Mouse (Mus musculus) heart, postnatal 4 days (tissue): Measurements from ENCODE around the gene Hspa12b. TPM values are rescaled to one million over a fixed set of nuclear protein-coding genes. Genes with fewer than 3 reads are reported as not detected.
A peak's percentile ranks its signal among the peaks of the same experiment; 100 is the strongest.

Experiments
- DNase-seq: peaks from one replicate; pipeline ENCODE4 v3.0.0; 2021
- total RNA-seq, 2 experiments: library from RNA; stranded (reverse); gene quantifications; 2 replicates each; pipeline ENCODE4 v1.2.3; 2021

Hspa12b gene
- 10 to 100 TPM; 40.3 to 40.6 TPM for total RNA-seq

- DNase-seq: peak; percentile 79
These were observed at the start of gene Hspa12b for GRCm38 (mm10) chr2:131127161-131127730. Hspa12b (plus strand) TSS chr2:131127280.

DNA sequence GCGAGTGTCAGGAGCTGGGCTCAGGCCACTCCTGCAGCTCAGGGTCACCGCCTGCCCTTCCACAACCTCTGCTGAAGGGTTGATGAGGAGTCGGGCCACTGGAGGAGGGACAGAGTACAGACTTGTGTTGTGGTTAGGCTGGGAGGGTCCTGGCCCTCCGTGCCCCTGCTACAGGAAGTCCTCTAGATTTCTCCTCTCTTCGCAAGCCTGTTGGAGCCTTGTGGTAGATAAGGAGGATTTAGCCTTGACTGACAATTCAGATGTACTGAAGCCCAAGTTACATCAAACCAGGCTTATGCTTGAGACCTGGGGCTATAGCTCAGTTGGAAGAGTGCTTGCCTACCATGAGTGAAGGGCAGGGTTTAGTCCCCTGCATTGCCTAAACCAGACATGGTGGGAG, 46.6 kb upstream of the Hspa12b start:
- DNase-seq: no peak

DNA sequence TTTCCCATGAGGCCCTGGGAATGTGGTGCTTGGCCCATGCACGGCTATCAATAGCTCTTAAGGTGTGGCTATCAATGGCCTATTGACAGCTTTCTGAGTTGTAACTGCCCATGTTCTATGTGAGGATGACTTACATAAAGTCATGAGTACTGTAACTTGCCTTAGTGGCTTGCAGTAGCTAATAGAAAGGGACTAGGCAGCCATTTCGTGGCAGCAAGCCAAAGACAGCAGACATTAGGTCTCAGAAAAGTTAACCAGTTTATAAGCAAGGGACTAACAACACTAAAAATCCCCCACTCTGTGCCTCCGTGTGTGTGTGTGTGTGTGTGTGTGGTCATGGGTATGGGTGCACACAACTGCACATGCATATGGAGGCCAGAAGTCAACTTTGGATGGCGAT, 42.9 kb upstream of the Hspa12b start:
- DNase-seq: no peak

DNA sequence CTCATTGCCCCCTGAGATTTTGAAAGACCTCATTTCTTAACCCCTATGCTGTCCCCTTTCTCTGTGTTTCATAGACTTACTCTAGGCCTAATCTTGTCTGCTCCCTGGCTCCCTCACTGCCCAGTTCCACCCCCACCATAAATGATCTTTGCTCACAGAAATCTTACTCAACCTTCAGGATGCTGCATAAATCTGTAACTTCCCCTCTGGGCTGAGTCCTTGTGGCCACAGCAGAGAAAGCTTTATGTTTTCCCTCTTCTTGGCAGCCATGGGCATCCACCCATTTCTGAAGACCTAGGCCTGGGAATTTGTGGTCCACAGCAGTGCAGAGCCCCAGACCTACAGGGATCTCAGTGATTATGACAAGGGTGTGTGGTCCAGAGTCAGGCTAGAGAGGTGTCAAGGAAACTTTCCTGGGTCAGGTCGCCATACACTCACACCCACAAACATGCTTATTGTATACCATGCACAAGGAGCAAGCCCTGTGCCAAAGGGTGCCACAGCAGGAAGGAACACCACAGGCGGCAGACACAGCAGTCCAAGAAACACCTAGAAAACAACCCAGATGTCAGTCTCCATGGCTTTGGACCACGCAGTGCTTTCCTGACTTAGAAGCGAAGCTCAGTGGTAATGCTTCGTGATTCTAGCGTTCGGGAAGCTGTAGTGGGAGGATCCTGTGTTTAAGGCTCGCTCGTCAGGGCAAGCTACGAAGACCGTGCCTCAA, 40.3 kb upstream of the Hspa12b start, which contains the start of gene Siglec1:
TSS of gene Siglec1 (minus strand) at position 99 of the 724 bp plus-strand sequence.
- DNase-seq: no peak

DNA sequence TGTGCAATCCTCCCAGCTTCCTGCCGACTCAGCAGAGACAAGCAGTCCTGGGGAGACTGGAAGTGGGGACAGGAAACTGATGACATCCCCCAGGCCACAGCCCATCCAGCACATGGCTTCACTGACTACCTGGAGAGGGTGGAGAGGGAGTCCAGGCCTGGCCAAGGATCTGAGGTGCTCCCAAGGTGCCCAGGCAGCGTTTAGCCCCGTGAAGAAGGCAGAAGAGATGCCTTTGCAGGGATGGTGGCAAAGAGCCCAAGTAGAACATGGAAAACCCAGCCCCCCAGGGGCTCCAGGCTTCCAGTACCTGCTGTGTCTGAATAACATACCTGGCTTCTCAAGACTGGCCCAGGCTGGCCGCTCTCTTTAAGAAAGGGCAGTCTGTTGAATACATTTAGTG, 38.5 kb upstream of the Hspa12b start:
- DNase-seq: no peak

GRCm38 (mm10) chr2:131089634-131090033, 37.4 kb upstream of the Hspa12b start:
- no peak for DNase-seq

GRCm38 (mm10) chr2:131090852-131091251, 36.2 kb upstream of the Hspa12b start:
- DNase-seq: no peak

DNA sequence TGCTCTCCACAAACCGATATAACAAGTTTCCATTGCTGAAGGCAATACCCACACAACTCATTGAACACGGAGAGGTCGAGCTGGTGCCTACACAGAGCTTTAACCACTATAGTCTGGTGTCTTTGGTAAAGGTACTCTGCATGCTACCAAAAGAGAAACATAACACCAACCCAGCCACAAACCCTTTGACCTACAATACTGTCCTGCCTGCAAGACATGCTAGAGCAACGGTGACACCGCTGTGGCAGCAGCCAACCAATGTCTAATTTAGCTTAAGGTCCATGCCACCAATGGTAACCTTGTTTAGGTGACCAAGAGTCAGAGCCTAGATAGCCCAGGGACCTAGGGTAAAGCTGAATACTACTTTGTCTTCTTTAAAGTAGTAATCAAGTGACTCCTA, 33.5 kb upstream of the Hspa12b start:
- DNase-seq: peak; percentile 3

DNA sequence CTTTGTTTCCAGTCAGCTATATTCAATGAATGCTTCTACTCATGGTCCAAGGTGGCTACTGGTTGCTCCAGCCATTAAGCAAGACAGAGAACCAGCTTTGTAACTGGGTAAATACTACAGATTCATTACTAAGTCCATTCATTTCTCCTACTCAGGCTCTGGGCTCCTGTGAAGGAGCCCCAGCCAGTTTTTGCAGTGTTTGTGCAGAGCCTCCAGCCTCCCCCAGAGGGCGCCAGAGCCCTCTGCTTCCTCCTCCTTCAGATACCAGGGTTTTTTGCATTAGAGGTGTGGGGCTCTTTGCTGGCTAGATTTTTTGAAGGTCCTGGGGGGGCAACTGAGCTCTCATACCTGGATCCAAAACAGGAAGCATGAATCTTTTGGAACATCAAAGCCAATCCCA, 32.3 kb upstream of the Hspa12b start:
- DNase-seq: peak; percentile 85

DNA sequence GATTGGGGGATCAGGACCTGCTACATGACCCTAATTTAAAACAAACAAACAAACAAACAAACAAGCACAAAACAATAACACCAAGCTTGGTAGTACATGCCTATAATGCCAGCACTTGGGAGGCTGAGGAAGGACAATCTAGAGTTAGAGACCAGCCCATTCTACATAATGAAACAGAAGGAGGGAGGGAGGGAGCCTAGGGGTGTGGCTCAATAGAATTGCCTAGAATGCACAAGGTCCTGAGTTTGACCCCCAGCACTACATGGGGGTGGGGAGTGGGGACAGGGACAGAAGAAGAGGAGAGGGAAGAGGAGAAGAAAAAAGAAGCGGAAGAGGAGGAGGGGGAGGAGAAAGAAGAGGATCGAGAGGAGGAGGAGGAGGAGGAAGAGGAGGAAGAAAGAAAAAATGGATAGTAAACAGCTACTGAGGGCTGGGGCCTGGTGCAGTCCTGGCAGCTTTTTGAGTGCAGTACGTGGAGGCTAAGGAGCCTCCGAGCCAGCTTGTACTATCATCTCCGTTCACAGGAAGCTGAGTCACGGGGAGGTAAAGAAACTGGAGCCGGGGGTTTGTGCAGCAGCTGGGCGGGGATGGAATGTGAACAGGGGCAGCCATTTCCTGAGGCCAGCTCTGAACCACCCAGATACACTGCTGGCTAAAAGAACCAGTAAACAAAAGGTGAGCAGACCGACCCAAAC, 30.8 kb upstream of the Hspa12b start:
- DNase-seq: peak; percentile 68

DNA sequence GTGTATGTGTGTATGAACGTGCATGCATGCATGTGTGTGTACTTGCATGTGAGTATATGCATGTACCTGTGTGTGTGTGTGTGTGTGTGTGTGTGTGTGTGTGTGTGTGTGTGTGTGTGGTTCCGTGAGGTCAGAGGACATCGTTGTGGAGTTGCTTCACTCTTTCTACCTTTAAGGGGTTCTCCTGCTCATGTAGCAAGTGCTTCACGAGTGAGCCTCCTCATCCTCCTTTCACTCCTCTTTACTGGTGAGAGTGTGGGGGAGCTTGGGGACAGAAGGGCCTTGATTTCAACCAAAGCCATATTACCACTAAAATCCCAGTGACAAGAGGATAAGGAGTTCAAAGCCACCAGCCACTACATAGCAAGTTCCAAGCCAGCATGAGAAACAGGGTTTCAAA, 30.0 kb upstream of the Hspa12b start:
- peak; percentile 2 for DNase-seq

DNA sequence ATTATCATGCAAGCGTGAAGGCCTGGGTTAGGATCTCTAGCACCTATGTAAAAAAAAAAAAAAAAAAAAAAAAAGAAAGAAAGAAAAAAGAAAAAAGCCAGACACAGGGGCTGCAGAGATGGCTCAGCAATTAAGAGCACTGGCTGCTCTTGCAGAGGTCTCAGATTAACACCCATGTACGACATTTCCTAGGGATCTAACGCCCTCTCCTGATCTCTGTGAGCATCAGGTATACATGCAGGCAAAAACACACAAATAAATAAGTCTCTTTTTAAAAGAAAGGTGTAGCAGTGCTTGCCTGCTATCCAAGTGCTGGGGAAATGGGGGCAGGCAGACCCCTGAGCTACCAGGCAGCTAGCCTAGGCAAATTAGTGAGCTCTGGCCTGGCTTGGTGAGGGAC, 25.6 kb upstream of the Hspa12b start:
- DNase-seq: no peak

DNA sequence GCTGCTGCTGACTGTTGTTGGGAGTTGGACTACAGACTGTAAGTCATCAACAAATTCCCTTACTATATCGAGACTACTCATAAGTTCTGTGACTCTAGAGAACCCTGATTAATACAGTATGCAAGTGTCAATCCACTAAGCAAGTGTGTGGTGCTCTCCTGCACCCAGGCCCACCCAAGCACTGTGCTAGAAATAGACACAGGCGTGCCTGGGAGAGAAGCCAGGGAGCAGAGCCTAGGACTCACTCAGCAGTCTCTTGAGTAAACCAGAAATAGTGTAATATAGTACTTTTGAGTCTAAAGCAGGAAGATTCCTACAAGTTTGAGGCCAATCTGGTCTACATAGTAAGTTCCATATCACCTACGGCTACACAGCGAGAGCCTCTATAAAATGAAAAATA, 23.1 kb upstream of the Hspa12b start:
- DNase-seq: peak; percentile 53

- peak; percentile 2 for DNase-seq
These were observed 22.0 kb upstream of the Hspa12b start for GRCm38 (mm10) chr2:131105061-131105460.

GRCm38 (mm10) chr2:131105989-131106388, 21.1 kb upstream of the Hspa12b start:
- peak; percentile 3 for DNase-seq

DNA sequence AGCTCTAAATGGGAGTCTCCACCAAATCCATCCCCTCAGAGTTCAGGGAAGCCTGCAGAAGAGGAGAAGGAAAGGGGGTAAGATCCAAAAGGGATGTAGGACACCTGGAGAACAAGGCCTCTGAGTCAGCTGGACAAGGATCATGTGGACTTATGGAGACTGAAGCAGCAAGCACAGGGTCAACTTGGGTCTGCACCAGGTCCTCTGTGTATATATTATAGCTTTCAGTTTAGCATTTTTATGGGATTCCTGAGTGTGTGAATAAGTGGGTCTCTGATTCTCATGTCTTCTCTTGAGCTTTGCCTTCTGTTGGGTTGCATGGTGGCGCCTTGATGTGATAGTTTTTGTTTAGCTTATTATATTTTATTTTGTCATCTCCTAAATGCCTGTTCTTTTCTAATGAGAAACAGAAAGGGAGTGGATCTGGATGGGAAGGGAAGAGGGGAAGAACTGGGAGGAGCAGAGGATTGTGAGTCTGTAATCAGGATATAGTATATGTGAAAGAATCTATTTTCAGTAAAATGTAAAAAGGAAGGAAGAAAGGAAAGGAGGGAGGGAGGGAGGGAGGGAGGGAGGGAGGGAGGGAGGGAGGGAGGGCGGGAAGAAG, 8.0 kb upstream of the Hspa12b start:
- no peak for DNase-seq

- DNase-seq: peak; percentile 50
These were observed 2.9 kb upstream of the Hspa12b start for GRCm38 (mm10) chr2:131124166-131124565.

DNA sequence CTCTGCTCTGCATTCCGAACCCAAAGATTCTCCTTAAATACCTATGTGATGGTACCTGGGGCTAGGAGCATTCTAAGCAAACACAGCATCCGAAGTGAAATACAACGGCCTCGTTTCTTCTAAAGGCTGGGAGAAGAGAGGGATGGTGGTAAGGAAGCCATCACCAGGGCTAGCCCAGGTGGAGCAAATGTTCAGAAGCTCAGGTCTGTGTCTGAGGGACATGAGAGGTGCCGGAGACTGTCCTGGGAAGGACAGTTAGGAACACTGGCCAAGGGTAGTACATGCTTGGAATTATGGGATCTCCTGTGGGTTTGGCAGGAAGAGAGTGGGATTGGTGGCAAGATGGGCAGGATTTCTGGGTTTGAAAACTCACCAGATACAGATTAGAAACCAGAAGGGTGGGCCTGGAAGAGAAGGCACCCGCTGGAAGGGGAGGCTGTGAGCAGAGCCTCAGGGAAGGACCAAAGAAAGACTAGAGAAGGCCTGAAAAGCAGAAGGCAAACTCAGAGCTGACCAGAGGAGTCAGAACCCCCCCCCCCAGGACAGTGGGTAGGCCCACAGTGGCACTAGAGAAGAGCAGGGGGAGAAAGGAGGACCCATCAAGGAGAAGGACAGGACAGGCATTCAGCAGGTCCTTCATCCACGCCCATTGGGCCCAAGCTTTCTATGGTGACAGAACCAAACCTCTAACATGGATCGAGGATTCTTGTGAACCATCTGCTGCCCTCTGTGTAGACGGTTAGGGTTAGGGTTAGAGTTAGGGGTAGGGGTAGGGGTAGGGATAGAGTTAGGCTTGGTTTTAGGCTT, 1.7 kb upstream of the Hspa12b start:
- no peak for DNase-seq

GRCm38 (mm10) chr2:131125964-131126815, 890 bp upstream of the Hspa12b start:
- DNase-seq: no peak

- DNase-seq: peak; percentile 24
These were observed 1.1 kb downstream of the Hspa12b start for GRCm38 (mm10) chr2:131128211-131128610.

- DNase-seq: no peak
These were observed 1.6 kb downstream of the Hspa12b start for GRCm38 (mm10) chr2:131128636-131129157.
